Mouse (Mus musculus) small intestine, adult 2 months (tissue): ENCODE results near the gene Ppp1r12a.

Experiments used
- CTCF ChIP-seq: fragments of 200-500 bp; IDR thresholded peaks from 2 replicates; pipeline ENCODE4 v1.5.1; 2012; ENCODE audit warnings: low read depth, mild to moderate bottlenecking, control low read depth, inconsistent platforms, low read length, moderate library complexity, mixed read lengths; ENCODE audit not compliant: insufficient replicate concordance, insufficient read length; ENCODE audit errors: extremely low read depth
- POLR2A ChIP-seq: fragments of 200-500 bp; IDR thresholded peaks from 2 replicates; pipeline ENCODE4 v1.6.1; 2012; ENCODE audit warnings: low read depth, mild to moderate bottlenecking, control low read depth, inconsistent platforms, low read length, moderate library complexity

DNA sequence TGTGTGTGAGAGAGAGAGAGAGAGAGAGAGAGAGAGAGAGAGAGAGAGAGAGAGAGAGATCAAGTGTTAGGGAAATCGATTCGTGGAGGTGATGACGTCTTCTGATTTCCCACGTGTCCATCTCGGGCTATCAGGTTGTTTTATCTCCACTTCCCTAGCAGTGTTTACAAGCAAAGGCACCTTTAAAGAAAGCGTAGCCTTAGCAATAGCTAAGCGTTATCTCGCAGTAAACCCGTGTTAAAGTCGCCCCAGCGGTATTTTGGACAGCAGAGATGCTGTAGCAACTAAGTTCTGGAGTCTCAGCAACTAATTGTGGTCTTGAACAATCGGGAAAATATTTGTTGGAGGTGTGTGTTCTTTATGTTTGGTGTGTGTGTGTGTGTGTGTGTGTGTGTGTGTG, 171.6 kb downstream of the Ppp1r12a start:
- TF ChIP-seq POLR2A (no peak), CTCF (no peak)
